In the genomic region with DNA sequence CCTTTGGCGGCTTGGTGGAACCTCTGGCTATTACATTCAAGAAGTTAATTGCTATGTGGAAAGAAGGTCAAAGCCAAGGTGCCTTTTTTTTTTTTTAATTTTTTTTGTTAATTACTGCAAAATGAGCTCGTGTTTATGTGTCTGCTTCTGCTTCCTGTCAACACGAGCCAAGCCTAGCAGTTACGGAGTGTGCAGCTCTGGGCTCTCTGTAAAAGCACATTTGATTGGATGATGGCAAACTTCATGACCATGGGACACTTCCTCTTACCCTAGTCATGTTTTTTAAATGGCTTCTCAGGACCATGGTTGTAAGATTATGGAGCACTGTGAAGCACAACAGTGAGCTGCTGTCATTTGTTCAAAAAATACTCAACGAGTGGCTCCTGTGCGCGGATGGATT, we compare ENCODE assay signal across 20 mouse cellular contexts.
"Had no signal": no experiment of that assay in that cellular context is flagged by ENCODE, and none has a peak within 500 bp of the region (broad histone marks: within the 10 kb centered on the region; RNA-seq: fewer than 3 reads in every experiment).

No protein-coding gene starts in this region.

- DNase-seq: kidney, adult 2 months; kidney, postnatal 25 days; layer of hippocampus, adult 9-11 months; liver, embryonic 13.5 days; lung, adult 2 months; lung, postnatal 14 days; lung, postnatal 4 days; right cerebral cortex, adult 18-20 months; right cerebral cortex, postnatal 14 days; right cerebral cortex, postnatal 4 days; thymus, adult 2 months; thymus, postnatal 14 days; thymus, postnatal 4 days had no signal

- H3K27me3 ChIP-seq: liver, embryonic 13.5 days; midbrain, embryonic 15.5 days; neural tube, embryonic 12.5 days; neural tube, embryonic 15.5 days had no signal

- ATAC-seq: midbrain, embryonic 15.5 days had no signal

- H3K9me3 ChIP-seq: liver, embryonic 13.5 days; midbrain, embryonic 15.5 days; neural tube, embryonic 12.5 days; neural tube, embryonic 15.5 days had no signal

- H3K9ac ChIP-seq: liver, embryonic 13.5 days; midbrain, embryonic 15.5 days; neural tube, embryonic 12.5 days; neural tube, embryonic 15.5 days had no signal

- H3K4me3 ChIP-seq: layer of hippocampus, adult 2 months; liver, embryonic 13.5 days; midbrain, embryonic 15.5 days; neural tube, embryonic 12.5 days; neural tube, embryonic 15.5 days had no signal

- H3K4me1 ChIP-seq: liver, embryonic 13.5 days; midbrain, embryonic 15.5 days; neural tube, embryonic 12.5 days; neural tube, embryonic 15.5 days had no signal

- H3K27ac ChIP-seq: kidney, postnatal 0 days; layer of hippocampus, adult 2 months; liver, embryonic 13.5 days; midbrain, embryonic 15.5 days; neural tube, embryonic 12.5 days; neural tube, embryonic 15.5 days; stomach, postnatal 0 days had no signal

- H3K4me2 ChIP-seq: liver, embryonic 13.5 days; midbrain, embryonic 11.5 days; midbrain, embryonic 15.5 days; neural tube, embryonic 12.5 days; neural tube, embryonic 15.5 days had no signal
